Mouse (Mus musculus) MN1 (cell line): ENCODE measurements around the gene Prrc2c.
"Not testable (repeated sequence)": the region's sequence is repeated elsewhere in the genome, so short reads cannot be mapped to it uniquely, and the experiment has no call there.

Experiments used
- DNase-seq: peaks from one replicate; pipeline ENCODE4 v3.0.0-alpha.2; 2016; ENCODE audit warnings: low spot score

Prrc2c gene

GRCm38 (mm10) chr1:162665486-162666174, 74.7 kb downstream of the Prrc2c start:
- peak; percentile 63 for DNase-seq

DNA sequence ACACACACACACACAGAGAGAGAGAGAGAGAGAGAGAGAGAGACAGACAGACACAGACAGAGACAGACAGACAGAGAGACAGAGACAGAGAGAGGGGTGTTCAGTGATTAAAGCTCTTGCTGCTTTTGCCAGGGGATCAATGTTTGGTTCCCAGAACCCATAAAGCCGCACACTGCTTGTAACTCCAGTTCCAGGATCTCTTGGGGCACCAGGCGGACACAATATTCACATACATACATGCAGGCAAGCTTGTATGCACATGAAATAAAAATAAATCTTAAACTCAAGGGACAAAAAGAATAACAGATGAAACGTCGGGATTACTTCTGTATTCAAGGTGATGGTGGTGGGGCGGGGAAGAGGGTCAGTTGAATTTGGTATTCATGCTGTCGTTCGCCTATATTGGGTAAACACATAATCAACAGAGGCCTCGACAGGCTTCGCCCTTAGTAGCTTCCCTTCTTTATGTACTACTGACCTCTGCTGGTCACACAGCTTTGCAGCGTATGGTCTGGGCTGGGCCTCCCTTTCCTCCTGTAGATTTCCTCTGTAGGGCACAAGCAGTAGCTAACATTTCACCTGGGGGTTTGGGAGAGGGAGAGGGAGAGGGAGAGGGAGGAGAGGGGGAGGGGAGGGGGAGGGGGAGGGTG, 75.4 kb downstream of the Prrc2c start:
- DNase-seq: peak; percentile 93

GRCm38 (mm10) chr1:162660276-162660860, 80.0 kb downstream of the Prrc2c start:
- peak; percentile 56 for DNase-seq

GRCm38 (mm10) chr1:162658119-162658518, 82.2 kb downstream of the Prrc2c start, which contains the start of gene Myocos:
TSS of gene Myocos (minus strand) at chr1:162658219.
- DNase-seq: no peak

DNA sequence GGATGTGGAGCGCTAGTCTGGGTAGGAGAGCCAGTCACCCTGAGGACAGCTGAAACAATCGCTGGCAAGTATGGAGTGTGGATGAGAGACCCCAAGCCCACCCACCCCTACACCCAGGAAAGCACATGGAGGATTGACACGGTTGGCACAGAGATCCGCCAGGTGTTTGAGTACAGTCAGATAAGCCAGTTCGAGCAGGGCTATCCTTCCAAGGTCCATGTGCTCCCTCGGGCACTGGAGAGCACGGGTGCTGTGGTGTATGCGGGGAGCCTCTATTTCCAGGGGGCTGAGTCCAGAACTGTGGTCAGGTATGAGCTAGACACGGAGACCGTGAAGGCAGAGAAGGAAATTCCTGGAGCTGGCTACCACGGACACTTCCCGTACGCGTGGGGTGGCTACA, 91.9 kb downstream of the Prrc2c start:
- no peak for DNase-seq

DNA sequence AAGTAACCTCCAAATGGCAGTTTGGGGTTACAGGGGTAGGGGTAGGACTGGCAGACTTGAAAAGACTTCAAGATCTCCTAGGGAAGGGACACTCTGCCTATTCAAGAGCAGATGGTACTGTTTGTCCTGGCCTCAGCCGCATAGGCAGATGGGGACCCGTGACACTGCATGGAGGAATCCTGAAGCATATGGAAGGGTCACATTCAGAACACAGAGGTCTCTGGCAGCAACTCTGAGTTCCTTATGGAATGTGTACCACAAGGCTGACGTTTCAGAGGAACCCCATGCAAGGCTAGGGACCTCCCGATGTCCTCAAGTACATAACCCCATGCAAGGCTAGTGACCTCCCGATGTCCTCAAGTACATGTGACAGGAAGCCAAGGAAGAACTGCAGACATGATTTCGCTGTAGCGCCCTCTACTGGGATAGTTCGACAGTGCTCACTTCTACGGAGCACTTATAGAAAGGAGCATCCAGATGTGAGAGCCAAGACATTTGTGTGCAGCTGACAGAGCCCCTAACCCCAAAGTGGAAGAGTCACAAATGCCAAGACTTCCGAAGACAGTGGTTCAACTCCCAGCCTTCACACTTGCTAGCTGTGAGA, 94.2 kb downstream of the Prrc2c start:
- DNase-seq: no peak

- DNase-seq: peak; percentile 91
These were observed 96.6 kb downstream of the Prrc2c start for GRCm38 (mm10) chr1:162643752-162644151.

- DNase-seq: no peak
These were observed 97.8 kb downstream of the Prrc2c start for GRCm38 (mm10) chr1:162642591-162642990.

GRCm38 (mm10) chr1:162639861-162640260, 100.5 kb downstream of the Prrc2c start:
- DNase-seq: no peak

DNA sequence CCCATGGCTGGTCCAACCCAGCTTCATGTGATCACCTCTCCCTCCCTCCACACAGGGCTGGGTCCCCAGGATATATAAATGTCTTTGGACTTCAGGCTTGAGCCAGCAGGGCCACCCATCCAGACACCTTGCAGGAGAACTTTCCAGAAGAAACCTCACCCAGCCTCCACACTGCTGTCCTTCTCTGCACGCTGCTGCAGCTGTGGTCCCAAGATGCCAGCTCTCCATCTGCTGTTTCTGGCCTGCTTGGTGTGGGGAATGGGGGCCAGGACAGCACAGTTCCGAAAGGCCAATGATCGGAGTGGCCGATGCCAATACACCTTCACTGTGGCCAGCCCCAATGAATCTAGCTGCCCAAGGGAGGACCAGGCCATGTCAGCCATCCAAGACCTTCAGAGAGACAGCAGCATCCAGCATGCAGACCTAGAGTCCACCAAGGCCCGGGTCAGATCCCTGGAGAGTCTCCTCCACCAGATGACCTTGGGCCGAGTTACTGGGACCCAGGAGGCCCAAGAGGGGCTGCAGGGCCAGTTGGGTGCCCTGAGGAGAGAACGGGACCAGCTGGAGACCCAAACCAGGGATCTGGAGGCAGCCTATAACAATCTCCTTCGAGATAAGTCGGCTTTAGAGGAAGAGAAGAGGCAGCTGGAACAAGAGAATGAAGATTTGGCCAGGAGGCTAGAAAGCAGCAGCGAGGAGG, 101.2 kb downstream of the Prrc2c start, which contains the start of gene Myoc:
Myoc (plus strand) TSS at position 105 of the 700 bp plus-strand sequence.
- DNase-seq: no peak

DNA sequence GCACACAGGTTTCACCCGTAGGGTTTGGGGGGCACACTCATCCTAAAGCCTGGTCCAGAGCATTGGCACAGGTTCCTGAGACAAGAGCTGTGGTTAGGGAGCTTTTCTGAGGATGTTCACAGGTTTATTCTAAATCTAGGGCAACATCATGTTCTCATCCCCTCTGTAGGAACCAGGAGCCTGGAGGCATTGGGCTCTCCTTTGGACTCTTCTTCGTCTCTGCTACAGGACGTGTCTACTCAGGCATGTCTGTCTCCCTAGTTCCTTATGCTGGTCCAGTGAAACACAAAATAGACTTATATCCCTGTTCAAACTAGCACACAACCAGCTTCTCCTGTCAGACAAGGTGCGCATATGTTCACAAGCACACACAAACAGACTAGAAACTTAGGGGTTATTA, 101.8 kb downstream of the Prrc2c start:
- no peak for DNase-seq

DNA sequence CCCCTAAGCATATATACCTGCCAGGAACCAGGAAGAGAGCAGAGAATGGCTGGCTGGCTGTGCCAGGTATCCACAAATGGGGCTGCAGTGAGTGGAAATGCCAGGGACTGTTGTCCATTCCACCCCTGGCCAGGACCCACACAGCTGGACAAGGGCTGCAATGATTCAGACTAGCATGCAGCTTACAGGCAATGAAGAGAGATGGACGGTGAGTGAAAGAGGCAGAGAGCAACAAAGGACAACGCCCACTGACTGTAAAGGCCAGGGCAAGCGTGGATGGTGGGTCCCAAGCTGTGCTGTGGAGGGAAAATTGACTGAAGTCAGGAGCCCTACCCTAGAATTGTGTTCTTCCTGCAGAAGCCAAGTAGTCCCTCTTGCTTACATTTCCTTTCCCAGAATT, 103.8 kb downstream of the Prrc2c start:
- DNase-seq: no peak

GRCm38 (mm10) chr1:162635291-162635931, 104.9 kb downstream of the Prrc2c start:
- peak; percentile 26 for DNase-seq

GRCm38 (mm10) chr1:162628326-162628725, 112.0 kb downstream of the Prrc2c start:
- DNase-seq: not testable (repeated sequence)

- DNase-seq: peak; percentile 47
These were observed 112.5 kb downstream of the Prrc2c start for GRCm38 (mm10) chr1:162627821-162628220.

GRCm38 (mm10) chr1:162625229-162625628, 115.1 kb downstream of the Prrc2c start:
- DNase-seq: peak; percentile 37

DNA sequence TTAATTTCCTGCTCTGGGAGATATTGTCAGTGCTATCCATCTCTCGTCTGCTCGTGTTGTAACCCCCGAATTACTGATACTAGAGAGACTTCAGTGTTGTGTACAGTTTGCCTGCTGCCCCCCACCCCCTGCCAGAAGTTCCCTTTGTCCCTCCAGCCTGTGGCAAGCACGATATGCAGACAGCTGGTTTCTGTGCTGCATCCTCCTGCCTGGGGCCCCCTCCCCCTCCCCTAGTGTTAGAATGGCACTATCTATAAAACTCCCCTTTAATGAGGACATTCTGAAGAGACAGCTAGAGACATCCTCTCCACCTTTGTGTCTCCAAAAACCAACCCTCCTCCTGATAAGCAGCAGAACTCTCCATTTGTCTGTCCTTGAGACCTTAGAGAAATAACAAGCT, 116.5 kb downstream of the Prrc2c start:
- no peak for DNase-seq
